Mouse (Mus musculus) left cerebral cortex, postnatal 14 days (tissue): ENCODE results near the gene Fggy. TPM values are rescaled to one million over a fixed set of nuclear protein-coding genes. Genes with fewer than 3 reads are reported as not detected.

Experiments used
- DNase-seq, 2 experiments: peaks; one replicate each; pipeline ENCODE4 v3.0.0; 2021 to 2022; ENCODE audit warnings: low spot score in 2 of 2, mixed read lengths in 1 of 2
- intact Hi-C: fragments of 180-260 bp; cut with DNase I; formaldehyde crosslinking; loops from one replicate; pipeline ENCODE4 v1.15.1; 2025
- total RNA-seq, 2 experiments: library from RNA; stranded (reverse); gene quantifications; 2 replicates each; pipeline ENCODE4 v1.2.3; 2021

Gene Fggy
- total RNA-seq, 2 experiments from 2014 or later = 15.9 to 17.2 TPM

GRCm38 (mm10) chr4:95707941-95708897 lies 150.9 kb downstream of the Fggy start:
- no peak for DNase-seq
- intact Hi-C loops = no loop called here

GRCm38 (mm10) chr4:95709750-95710149 lies 152.4 kb downstream of the Fggy start:
- intact Hi-C loops = no loop called here
- no peak for DNase-seq

DNA sequence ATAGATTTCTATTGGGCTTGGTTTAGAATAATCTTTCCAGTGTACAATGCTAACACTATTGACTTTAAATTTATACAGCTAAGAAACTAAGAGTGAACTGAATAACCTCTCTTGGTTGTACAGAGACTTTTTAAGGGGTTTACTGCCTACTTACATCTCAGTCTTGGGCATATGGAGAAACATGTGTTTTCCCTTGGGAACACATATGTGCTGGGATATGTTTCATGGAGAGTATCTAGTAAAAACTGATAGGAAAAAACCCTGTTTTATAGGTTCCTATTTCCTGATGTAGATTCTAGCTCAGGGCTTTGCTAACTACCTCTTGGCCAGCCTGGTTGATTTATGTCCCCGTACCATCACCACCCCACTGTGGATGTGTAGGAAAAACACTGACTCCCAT lies 155.5 kb downstream of the Fggy start:
- intact Hi-C loops = no loop called here
- DNase-seq = no peak

- no peak for DNase-seq
- intact Hi-C loops = no loop called here
Measured at GRCm38 (mm10) chr4:95713271-95713670, 156.0 kb downstream of the Fggy start.

DNA sequence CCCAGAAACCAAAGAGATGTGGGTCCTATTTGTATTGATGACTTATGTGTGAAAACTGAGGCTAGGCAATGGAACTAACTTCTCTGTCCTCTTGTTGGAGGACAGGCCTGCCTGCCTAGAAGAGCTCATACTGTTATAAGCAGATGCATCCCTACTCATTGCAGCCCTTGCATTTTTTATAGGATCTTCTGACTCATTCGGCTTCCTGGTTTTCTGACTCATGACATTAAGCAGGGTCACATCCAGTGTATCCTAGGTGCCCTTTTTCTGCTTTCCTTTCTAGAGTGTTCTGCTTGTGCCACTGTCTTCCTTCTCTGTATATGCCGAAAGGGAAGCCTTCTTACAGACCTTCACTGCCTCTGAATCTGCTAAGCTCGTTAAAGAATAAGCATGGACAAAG lies 158.8 kb downstream of the Fggy start:
- DNase-seq = no peak
- intact Hi-C loops = no loop called here

DNA sequence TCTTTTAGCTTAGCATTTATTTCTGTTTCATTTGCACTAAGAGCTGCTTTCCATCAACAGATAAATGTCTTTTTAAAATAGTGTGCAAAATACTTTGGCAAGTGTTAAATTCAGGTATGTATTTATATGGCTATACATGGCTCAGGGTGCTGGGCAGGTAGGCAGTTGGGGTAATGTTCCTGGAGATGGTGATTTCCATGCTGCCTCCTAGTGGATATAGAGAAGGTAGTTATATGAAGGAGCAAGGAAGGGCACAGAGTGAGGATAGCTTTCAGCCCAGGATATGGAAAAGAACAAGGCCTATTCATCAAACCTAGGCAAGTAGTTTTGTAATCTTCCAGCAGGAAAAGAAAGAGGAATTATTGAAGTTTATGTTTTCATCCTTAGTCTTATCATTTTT lies 166.3 kb downstream of the Fggy start:
- DNase-seq = no peak
- intact Hi-C loops = no loop called here

DNA sequence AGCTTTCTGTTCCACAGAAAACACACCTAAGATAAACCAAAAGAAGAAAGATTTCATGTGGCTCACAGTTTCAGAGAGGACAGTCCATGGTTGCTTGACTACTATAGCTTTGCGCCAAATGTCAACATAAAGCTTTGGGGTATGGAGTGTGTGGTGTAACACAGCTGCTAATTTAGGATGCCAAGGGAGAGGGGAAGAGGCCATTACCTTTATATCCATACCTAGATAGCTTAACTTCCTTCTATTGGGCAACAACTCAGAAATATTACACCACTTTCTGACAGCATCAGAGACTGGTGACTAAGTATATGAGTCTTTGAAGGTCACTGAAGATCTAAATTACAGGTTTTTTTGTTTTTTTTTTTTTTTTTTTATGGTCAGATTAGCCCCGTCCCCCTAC lies 169.1 kb downstream of the Fggy start:
- DNase-seq = no peak
- intact Hi-C loops = no loop called here

- intact Hi-C loops = no loop called here
- peak in 1 of 2 experiments; percentile 7 for DNase-seq
Measured at GRCm38 (mm10) chr4:95729142-95729826, 172.0 kb downstream of the Fggy start.

DNA sequence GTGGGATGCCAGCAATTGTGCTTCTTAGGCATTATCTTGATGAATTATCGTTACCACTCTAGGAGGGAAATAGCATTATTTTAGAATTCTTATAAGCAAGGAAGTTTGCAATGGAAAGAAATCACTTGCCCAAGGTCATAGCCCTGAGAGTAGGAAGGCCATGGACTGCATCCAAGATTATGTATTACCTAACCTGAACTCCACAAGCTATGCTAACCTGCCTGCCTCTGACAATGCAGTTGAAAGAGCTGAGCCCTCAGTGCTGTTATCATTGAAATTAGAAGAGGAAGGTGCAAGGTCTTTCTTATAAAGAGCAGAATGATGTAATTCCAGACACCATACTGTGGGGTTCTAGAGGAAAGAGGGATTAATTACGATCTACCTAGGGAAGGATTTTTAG lies 173.8 kb downstream of the Fggy start:
- intact Hi-C loops = no loop called here
- no peak for DNase-seq

GRCm38 (mm10) chr4:95733397-95734249 lies 176.3 kb downstream of the Fggy start:
- DNase-seq = no peak
- intact Hi-C loops = no loop called here

- no peak for DNase-seq
- intact Hi-C loops = no loop called here
Measured at GRCm38 (mm10) chr4:95735967-95736366, 178.7 kb downstream of the Fggy start.

GRCm38 (mm10) chr4:95736674-95737073 lies 179.4 kb downstream of the Fggy start:
- intact Hi-C loops = no loop called here
- no peak for DNase-seq

GRCm38 (mm10) chr4:95738179-95738578 lies 180.9 kb downstream of the Fggy start:
- intact Hi-C loops = no loop called here
- DNase-seq = no peak

- intact Hi-C loops = no loop called here
- DNase-seq = no peak
Measured at GRCm38 (mm10) chr4:95738725-95739124, 181.4 kb downstream of the Fggy start.

GRCm38 (mm10) chr4:95741115-95741734 lies 183.9 kb downstream of the Fggy start:
- intact Hi-C loops = no loop called here
- DNase-seq = no peak

DNA sequence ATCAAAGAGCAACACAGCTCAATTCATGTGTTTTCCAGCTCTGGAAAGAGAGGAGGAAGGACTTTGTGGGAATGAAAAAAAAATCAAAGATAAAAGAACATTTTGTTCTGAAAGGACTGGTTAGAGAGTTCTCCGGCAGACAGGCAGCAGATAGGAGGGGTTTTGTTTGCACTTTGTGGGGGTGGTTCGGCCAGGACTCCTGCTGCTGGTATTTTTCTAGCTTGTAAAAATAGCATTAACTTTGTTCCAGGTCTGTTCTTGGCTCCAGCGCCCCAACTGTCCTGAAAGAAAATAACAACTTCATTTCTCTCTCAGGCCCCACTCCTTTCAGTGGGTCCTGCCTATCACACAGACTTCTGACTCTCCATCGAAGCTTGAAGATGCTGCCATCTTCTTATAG lies 185.7 kb downstream of the Fggy start:
- DNase-seq = peak; percentile 42 to 66
- intact Hi-C loops = no loop called here

- intact Hi-C loops = no loop called here
- no peak for DNase-seq
Measured at GRCm38 (mm10) chr4:95746954-95747353, 189.6 kb downstream of the Fggy start.

GRCm38 (mm10) chr4:95747415-95748202 lies 190.3 kb downstream of the Fggy start:
- intact Hi-C loops = no loop called here
- DNase-seq = no peak

- DNase-seq = no peak
- intact Hi-C loops = no loop called here
Measured at GRCm38 (mm10) chr4:95750186-95750585, 192.9 kb downstream of the Fggy start.
